Mouse (Mus musculus) ovary, postnatal 10 days (tissue): ENCODE results near the gene Arrdc2.

ENCODE experiments used
- DNase-seq: peaks from one replicate; pipeline ENCODE4 v3.0.0; 2022; ENCODE audit warnings: low spot score

Arrdc2 gene

GRCm38 (mm10) chr8:70786291-70787050, 53.0 kb downstream of the Arrdc2 start:
- DNase-seq: no peak
